Mouse (Mus musculus) stomach, postnatal 0 days (tissue): Measurements from ENCODE around the gene Trim15. TPM values are rescaled to one million over a fixed set of nuclear protein-coding genes. Genes with fewer than 3 reads are reported as not detected.
A peak's percentile ranks its signal among the peaks of the same experiment; 100 is the strongest.

Experiments used
- ATAC-seq: fragments of 200-750 bp; cut with Nextera tagmentation; 2 replicates; pipeline ENCODE4 v1.8.0; 2017; ENCODE audit not compliant: low FRiP score, low TSS enrichment
- DNase-seq: peaks from one replicate; pipeline ENCODE4 v3.0.0-alpha.2; 2016; ENCODE audit warnings: low spot score
- H3K27ac ChIP-seq: fragments of 300-500 bp; sonication (generic); replicated peaks from 2 replicates; pipeline ENCODE4 v1.5.1; 2014; ENCODE audit warnings: mild to moderate bottlenecking, control low read depth
- H3K27me3 ChIP-seq: fragments of 300-500 bp; sonication (generic); 2 replicates; pipeline ENCODE4 v1.6.1; 2014; ENCODE audit warnings: low read length; ENCODE audit not compliant: control insufficient read depth, insufficient read depth
- H3K36me3 ChIP-seq: fragments of 300-500 bp; sonication (generic); 2 replicates; pipeline ENCODE4 v1.6.1; 2014; ENCODE audit warnings: low read length, mixed read lengths; ENCODE audit not compliant: control insufficient read depth, insufficient read depth
- H3K4me1 ChIP-seq: fragments of 300-500 bp; sonication (generic); replicated peaks from 2 replicates; pipeline ENCODE4 v1.6.1; 2014; ENCODE audit warnings: antibody characterized with exemption; ENCODE audit not compliant: control insufficient read depth, insufficient read depth
- H3K4me2 ChIP-seq: fragments of 300-500 bp; sonication (generic); replicated peaks from 2 replicates; pipeline ENCODE4 v1.6.1; 2014; ENCODE audit warnings: low read depth, mild to moderate bottlenecking, control low read depth, moderate library complexity
- H3K4me3 ChIP-seq: fragments of 300-500 bp; sonication (generic); 2 replicates; pipeline ENCODE4 v1.5.1; 2014; ENCODE audit warnings: low read depth, low read length, control low read depth
- H3K9ac ChIP-seq: fragments of 300-500 bp; sonication (generic); 2 replicates; pipeline ENCODE4 v1.6.1; 2014; ENCODE audit warnings: mild to moderate bottlenecking, low read length, control low read depth, mixed read lengths
- H3K9me3 ChIP-seq: fragments of 300-500 bp; sonication (generic); 2 replicates; pipeline ENCODE4 v1.6.1; 2016; ENCODE audit warnings: low read length; ENCODE audit not compliant: control insufficient read depth
- CTCF ChIP-seq: IDR thresholded peaks from 2 replicates; pipeline ENCODE4 v1.5.1; 2016; ENCODE audit warnings: antibody characterized with exemption, low read depth, mild to moderate bottlenecking, moderate library complexity
- EP300 ChIP-seq: optimal IDR thresholded peaks from 2 replicates; pipeline ENCODE3; 2016; ENCODE audit warnings: antibody characterized with exemption
- WGBS: fragments of 180-500 bp; shearing (Covaris S2); extraction: QIAGEN DNeasy Blood & Tissue Kit; methylation state at CpG from one replicate; pipeline ENCODE4 v1.1.7; 2014; 5-methylcytosine and 5-hydroxymethylcytosine counted together
- polyA plus RNA-seq: library from polyadenylated mRNA; unstranded; fragments of >200 nt; fragmentation: Nextera tagmentation; extraction: Ambion mirVana; gene quantifications from 2 replicates; pipeline ENCODE4 v1.2.1, GENCODE M21; 2015

Gene Trim15
- polyA plus RNA-seq, 1 experiment from 2014 or later: 2.0 TPM

- 56% methylated on average over 2 of the region's 2 CpGs for WGBS
- ATAC-seq: no peak
- DNase-seq: no peak
Measured at GRCm38 (mm10) chr17:36883350-36883749, 16.3 kb upstream of the Trim15 start.

DNA sequence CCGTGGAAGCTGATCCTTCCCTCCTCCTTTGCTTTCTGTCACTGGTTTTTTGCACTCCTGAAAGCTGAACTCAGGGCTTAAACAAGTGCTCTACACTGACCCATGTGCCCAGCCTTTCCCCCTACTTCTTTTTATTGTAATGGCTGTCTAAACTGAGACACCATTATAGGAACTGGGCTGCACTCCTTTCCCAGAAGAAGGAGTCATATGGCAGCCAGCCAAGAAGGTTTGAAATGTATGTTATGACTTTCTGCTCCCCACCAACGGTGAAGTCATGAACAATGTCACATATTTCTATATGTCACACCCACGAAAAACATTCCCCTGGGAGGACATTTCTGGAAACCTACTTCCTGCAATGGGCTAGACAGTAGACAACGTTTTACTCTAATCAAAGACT, 7.6 kb upstream of the Trim15 start:
- TF ChIP-seq EP300: no peak
- TF ChIP-seq CTCF: no peak
- no peaks in the 10 kb centered on the region for H3K4me1 ChIP-seq
- H3K27me3 ChIP-seq: no peaks in the 10 kb centered on the region
- 19% methylated on average over 4 of the region's 4 CpGs for WGBS
- H3K4me3 ChIP-seq: no peak overlapping the region
- no peak overlapping the region for H3K9ac ChIP-seq
- ATAC-seq (peak; percentile 78), DNase-seq (peak; percentile 59)
- no peak overlapping the region for H3K4me2 ChIP-seq
- H3K36me3 ChIP-seq: no peaks in the 10 kb centered on the region
- 0 out of 2 replicates have a peak overlapping the region, but pooled peaks have one; percentile 45 for H3K27ac ChIP-seq
- H3K9me3 ChIP-seq: no peaks in the 10 kb centered on the region

More at GRCm38 (mm10) chr17:36883350-36883749, 16.3 kb upstream of the Trim15 start:
- no peak overlapping the region for H3K4me2 ChIP-seq
- H3K4me1 ChIP-seq: no peaks in the 10 kb centered on the region
- no peak overlapping the region for H3K9ac ChIP-seq
- H3K9me3 ChIP-seq: no peaks in the 10 kb centered on the region
- TF ChIP-seq CTCF (no peak), EP300 (no peak)
- no peak overlapping the region for H3K27ac ChIP-seq
- H3K4me3 ChIP-seq: no peak overlapping the region
- no peaks in the 10 kb centered on the region for H3K27me3 ChIP-seq
- H3K36me3 ChIP-seq: no peaks in the 10 kb centered on the region

- no peak overlapping the region for H3K4me3 ChIP-seq
- WGBS: 66% methylated on average over 25 of the region's 25 CpGs
- H3K27me3 ChIP-seq: no peaks in the 10 kb centered on the region
- no peaks in the 10 kb centered on the region for H3K4me1 ChIP-seq
- peak overlapping the region; percentile 1; the same call in 1 of the 2 replicates for H3K9ac ChIP-seq
- H3K9me3 ChIP-seq: no peaks in the 10 kb centered on the region
- TF ChIP-seq CTCF (no peak), EP300 (no peak)
- DNase-seq: peak; percentile 31
- no peak overlapping the region for H3K4me2 ChIP-seq
- no peak for ATAC-seq
- no peaks in the 10 kb centered on the region for H3K36me3 ChIP-seq
- no peak overlapping the region for H3K27ac ChIP-seq
Measured at GRCm38 (mm10) chr17:36869955-36870810, 3.2 kb upstream of the Trim15 start.

DNA sequence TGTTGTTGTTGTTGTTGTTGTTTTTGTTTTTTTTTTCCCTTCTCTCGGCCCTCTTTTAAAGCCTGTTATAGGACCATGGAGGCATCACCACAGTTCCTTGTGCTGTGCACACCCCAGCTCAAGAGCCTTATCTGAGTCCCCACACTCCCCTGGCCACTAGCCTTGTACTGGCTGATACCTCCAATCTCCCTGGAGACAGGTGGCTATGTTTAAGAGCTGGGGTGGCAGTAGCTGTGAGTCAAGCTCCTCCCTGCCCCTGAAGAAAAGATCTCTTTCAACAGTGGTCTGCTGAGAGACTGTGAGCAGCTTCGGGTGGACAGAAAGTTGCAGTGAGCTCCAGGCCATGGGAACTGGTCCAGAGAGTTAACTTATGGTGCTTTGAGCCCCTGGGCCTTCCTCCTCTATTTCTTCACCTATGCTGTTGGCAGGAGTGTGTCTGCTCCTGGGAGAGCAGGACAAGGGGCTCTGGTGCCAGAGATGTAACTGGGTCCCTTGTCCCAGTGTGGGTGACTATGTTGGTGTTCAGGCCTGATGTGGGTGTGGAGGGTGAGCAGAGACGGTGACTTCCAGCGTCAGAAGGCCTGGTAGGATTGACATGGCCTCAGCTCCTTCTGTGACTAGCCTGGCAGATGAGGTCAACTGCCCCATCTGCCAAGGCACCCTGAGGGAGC, 2.4 kb upstream of the Trim15 start, which contains the start of gene Trim10:
Gene Trim10 (plus strand): TSS at position 291 of the 671 bp plus-strand sequence.
- Histone ChIP-seq H3K4me2 (no peak within 1 kb of the TSS), H3K9me3 (no peaks in the 10 kb centered on the region), H3K4me3 (no peak within 1 kb of the TSS), H3K27me3 (no peaks in the 10 kb centered on the region), H3K4me1 (no peaks in the 10 kb centered on the region), H3K27ac (no peak within 1 kb of the TSS), H3K9ac (peak within 1 kb of the TSS; percentile 1; the same call in 1 of the 2 replicates), H3K36me3 (no peaks in the 10 kb centered on the region)
- no peak for ATAC-seq
- TF ChIP-seq CTCF (no peak), EP300 (no peak)
- WGBS: 79% methylated on average over 4 of the region's 4 CpGs
- DNase-seq: peak; percentile 22

DNA sequence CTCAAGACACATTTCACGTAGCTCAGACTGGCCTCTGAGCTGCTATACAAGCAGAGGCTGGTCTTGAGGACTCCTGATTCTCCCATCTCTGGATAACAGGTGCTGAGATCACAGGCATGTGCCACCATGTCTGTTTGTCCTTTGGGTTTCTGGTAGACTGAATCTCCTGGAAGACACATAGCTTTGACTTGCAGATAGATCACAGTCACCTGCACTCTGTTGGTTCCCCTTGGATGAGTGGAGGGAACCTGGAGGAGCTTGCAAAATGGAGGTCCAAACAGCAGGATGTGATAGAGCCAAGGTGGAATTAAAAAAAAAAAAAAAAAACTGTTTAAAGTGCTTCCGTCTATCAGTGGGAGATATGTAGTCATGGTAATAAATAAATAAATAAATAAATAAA, 1.8 kb upstream of the Trim15 start:
- no peak overlapping the region for H3K4me2 ChIP-seq
- H3K9me3 ChIP-seq: no peaks in the 10 kb centered on the region
- no peaks in the 10 kb centered on the region for H3K4me1 ChIP-seq
- H3K9ac ChIP-seq: no peak overlapping the region
- no peaks in the 10 kb centered on the region for H3K36me3 ChIP-seq
- WGBS: 87% methylated on average over 2 of the region's 2 CpGs
- DNase-seq (no peak), ATAC-seq (no peak)
- H3K27me3 ChIP-seq: no peaks in the 10 kb centered on the region
- no peak overlapping the region for H3K27ac ChIP-seq
- TF ChIP-seq EP300 (no peak), CTCF (no peak)
- H3K4me3 ChIP-seq: no peak overlapping the region
